Mouse (Mus musculus) left cerebral cortex, adult 2 months (tissue): Measurements from ENCODE around the gene Hnrnpf. TPM values are rescaled to one million over a fixed set of nuclear protein-coding genes. Genes with fewer than 3 reads are reported as not detected.

Experiments
- DNase-seq, 2 experiments: peaks; one replicate each; pipeline ENCODE4 v3.0.0; 2021 to 2022; ENCODE audit warnings: low spot score in 2 of 2, mixed read lengths in 1 of 2; ENCODE audit errors: extremely low spot score in 1 of 2
- H3K27ac ChIP-seq: fragments of 200-600 bp; 2 replicates; pipeline ENCODE4 v1.8.1; 2022
- H3K4me3 ChIP-seq: fragments of 200-600 bp; 2 replicates; pipeline ENCODE4 v1.8.1; 2022
- CTCF ChIP-seq: fragments of 200-600 bp; IDR thresholded peaks from 2 replicates; pipeline ENCODE4 v1.8.1; 2022; ENCODE audit warnings: antibody characterized with exemption, mild to moderate bottlenecking, moderate library complexity
- intact Hi-C: fragments of 180-260 bp; cut with DNase I; formaldehyde crosslinking; loops from one replicate; pipeline ENCODE4 v1.15.1; 2025
- total RNA-seq, 2 experiments: library from RNA; stranded (reverse); gene quantifications; 2 replicates each; pipeline ENCODE4 v1.2.3; 2021

Hnrnpf gene
- total RNA-seq, 2 experiments from 2014 or later: 111 to 116 TPM

DNA sequence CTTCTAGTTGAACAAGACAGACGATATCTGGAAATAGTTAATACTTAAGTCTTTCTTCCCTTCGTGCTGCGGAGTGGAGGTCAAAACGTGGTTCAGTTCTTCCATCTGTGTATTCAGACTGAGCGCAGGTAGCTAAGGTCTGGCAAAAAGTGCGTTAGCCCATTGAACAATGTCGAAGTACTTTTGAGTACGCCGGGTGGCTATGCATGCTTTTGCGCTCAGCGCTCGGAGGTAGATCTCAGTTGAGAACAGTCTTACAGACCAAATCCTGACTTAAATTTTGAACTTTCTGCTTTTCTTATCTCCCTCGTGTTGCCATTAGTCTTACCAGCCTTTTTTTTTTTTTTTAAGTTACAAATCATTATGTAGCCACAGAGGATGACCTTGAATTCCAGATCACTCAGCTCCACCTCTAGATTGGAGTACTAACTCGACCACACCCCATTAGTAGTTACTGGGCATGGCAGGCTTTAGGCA, 8.3 kb downstream of the Hnrnpf start:
- Histone ChIP-seq H3K27ac (no peak overlapping the region), H3K4me3 (peak overlapping the region; percentile 98)
- no peak for TF ChIP-seq CTCF
- no peak for DNase-seq
- intact Hi-C loops: loop anchor here (5.0 kb wide), 1 partner anchor 46 kb away; the partner anchor contains the start of gene Zfp239

DNA sequence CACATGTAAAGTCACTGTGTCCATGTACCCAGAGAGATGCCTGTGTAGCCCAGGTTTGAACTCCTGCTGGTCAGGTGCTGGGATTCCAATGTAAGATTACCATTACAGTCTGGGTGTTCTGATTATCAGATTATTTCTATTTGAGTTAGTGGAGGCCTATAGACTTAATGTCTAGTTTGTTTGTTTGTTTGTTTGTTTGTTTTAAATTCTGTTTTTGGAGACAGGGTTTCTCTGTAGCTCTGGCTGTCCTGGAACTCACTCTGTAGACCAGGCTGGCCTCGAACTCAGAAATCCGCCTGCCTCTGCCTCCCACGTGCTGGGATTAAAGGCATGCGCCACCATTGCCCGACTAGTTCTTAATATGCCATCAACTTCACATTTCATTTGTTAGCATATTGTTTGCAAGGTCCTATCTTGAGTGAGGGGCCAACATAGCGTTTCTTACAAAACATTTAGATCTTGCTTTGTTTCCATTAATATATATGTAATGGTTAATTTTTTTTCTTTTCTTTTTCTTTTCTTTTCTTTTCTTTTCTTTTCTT, 10.1 kb downstream of the Hnrnpf start:
- no peak overlapping the region for H3K4me3 ChIP-seq
- no peak overlapping the region for H3K27ac ChIP-seq
- no peak for TF ChIP-seq CTCF
- intact Hi-C loops: no loop called here
- no peak for DNase-seq

DNA sequence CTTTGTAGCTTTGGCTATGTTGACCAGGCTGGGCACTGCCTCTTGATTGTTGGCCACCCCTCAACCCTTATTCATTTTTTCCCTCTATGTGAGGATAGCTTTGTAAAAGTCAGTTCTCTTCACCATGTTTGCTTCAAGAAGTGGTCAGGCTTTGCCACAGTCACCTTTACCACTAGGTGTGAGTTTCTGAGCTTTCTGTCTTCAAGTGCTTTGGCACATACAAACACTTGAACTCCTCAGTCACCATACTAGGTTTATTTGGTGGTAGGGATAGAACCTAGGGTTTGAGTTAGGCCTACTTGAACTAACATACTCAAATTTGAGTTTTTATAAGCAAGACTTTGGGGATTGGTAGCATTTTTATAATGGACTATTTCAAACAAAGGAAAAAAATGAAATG, 14.4 kb downstream of the Hnrnpf start:
- no peak for DNase-seq
- H3K27ac ChIP-seq: no peak overlapping the region
- no peak overlapping the region for H3K4me3 ChIP-seq
- TF ChIP-seq CTCF: no peak
- intact Hi-C loops: loop anchor here (2.0 kb wide), 1 partner anchor 68 kb away; no protein-coding TSS in a partner anchor

DNA sequence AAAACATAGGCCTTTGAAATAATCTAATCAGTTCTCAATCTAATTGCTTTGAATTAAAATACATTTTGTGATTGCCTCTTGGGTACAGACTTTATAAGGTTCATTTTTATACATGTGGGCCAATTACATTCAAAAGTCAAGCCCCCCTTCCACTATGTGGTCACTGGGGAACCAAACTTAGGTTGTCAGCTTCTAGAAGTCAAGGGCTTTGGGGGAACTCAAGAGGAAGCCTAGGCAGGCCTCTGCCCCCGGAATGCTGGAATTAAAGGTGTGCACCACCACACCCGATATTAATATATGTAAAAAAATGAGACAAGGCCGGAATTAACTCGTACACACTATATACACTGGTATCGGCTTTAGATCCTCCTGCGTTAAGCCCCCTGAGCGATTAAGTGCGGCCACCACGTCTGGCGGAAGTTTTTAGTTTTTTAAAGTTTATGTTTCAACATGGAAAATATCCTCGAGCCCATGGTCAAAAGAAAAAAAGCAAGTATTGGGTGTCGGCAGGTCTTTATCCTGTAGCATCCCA, 16.1 kb downstream of the Hnrnpf start:
- intact Hi-C loops: no loop called here
- Histone ChIP-seq H3K27ac (peak overlapping the region; percentile 88), H3K4me3 (peak overlapping the region; percentile 64)
- no peak for TF ChIP-seq CTCF
- DNase-seq: no peak

DNA sequence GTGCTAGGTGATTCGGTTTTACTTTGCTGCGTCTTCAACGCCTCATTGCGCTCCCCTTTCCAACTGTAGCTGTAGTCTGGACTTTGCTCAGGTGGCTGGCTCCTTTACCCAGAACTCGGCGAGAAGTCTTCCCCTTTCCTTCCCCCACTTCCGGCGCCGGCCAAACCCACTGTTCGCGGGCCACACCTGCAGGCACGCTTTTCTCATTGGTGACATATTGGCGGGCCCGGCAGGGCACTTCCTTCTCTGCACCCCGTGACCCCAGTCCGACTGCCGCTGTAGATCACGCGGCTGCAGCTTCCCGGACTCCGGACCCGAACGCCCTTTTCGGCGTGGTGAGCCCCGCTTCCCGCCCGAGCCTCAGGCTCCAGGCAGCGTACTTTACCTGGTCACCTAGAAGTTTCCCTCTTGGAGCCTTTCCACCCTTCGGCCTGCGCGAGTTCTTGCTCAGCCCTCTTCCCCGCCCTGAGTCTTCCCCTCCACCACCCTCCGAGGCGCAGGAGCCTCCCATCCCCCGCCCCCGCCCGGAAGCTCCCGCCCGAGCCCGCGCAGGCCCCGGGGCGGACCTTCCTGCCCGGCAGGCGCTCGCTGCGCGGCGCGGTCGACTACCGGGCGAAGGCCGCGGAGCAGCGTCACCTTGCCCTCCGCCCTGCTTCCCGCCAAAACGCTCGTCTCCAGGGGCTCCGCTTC, 16.8 kb downstream of the Hnrnpf start:
- peak overlapping the region; percentile 88 for H3K27ac ChIP-seq
- peak; percentile 57 for DNase-seq
- peak overlapping the region; percentile 64 for H3K4me3 ChIP-seq
- TF ChIP-seq CTCF: no peak
- intact Hi-C loops: loop anchor here (1.0 kb wide), 2 partner anchors 10 to 38 kb away; no protein-coding TSS in a partner anchor

DNA sequence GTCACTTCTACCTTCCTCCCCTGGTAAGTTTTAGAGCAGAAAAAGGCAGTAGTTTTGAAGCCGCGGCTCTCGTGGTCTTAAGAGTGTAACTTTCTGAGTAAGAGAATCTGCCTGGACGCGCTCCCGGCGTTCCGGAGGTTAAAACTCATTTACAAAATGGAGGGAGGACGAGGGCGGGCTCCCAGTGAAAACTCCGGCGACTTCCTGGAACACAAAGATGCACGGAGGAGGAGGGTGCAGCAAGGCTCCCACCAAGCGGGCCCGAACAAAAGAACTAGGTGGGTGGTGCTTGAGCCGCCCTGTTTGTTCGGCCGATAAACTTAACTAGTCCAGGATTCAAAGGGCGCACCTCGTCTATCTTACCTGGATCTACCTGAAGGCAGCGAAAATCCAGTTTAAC, 17.5 kb downstream of the Hnrnpf start:
- no peak for TF ChIP-seq CTCF
- Histone ChIP-seq H3K4me3 (peak overlapping the region; percentile 64), H3K27ac (peak overlapping the region; percentile 83)
- intact Hi-C loops: loop anchor here (1.0 kb wide), 2 partner anchors 10 to 38 kb away; no protein-coding TSS in a partner anchor
- peak in 1 of 2 experiments; percentile 36 for DNase-seq

DNA sequence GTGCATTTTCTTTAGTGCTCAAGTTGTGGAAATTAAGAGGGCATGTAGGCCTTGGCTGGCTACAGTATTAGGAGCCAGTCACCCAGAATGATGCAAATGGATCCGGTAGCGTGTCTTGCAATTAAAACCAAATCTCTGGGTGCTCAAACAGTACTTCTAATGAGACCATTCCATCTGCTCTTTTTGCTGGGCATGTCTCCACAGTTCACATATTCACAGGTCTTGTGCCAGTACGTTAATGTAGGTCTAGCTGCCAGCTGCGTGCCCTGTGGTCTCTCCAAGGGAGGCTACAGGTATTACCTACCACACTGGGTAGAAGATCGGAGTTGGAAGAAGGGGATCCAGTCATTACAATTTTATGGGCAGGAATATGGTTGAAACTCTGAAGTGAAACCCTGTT, 17.9 kb downstream of the Hnrnpf start:
- TF ChIP-seq CTCF: no peak
- no peak for DNase-seq
- Histone ChIP-seq H3K27ac (no peak overlapping the region), H3K4me3 (peak overlapping the region; percentile 64)
- intact Hi-C loops: no loop called here

DNA sequence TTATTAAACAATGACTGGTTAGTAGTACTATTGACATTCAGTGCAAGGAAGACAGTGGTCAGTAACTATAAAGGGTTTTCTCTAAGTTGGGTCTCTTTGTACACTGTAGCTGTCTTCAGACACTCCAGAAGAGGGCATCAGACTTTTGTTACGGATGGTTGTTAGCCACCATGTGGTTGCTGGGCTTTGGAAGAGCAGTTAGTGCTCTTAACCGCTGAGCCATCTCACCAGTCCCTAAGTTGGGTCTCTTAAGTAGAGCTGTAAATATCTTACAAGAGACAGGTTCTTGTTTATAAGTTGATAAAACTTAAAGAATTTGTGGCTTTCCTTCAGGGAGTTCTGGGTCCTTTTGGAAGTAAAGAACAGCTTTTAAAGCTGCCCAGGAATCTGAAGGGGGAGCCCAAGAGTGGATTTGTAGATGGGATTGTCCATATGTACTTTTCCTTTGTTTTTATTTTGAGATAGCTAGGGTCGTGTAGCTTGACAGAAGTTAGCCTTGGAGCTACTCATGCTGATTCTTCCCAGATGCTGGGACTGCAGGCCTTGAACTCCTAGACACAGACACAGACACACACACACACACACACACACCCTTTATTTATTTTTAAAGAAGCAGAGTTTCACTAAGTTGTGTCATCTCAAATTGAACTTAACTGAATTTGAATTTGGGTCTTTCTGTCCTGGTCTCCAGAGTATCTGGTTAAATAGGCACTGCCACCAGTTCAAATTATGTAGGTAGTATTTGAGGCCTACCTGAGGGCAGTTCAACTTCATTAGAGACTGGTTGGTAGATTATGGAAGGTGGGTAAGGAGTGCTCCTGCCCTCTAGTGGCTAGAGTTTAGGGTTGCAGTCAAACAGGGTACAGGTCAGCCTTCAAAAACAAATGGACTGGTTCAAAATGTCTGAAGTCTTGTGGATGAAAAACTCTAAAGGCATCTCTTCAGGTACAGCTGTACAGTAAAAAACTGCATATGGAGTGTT, 20.8 kb downstream of the Hnrnpf start:
- Histone ChIP-seq H3K27ac (no peak overlapping the region), H3K4me3 (no peak overlapping the region)
- peak; percentile 86 for TF ChIP-seq CTCF
- no peak for DNase-seq
- intact Hi-C loops: no loop called here

DNA sequence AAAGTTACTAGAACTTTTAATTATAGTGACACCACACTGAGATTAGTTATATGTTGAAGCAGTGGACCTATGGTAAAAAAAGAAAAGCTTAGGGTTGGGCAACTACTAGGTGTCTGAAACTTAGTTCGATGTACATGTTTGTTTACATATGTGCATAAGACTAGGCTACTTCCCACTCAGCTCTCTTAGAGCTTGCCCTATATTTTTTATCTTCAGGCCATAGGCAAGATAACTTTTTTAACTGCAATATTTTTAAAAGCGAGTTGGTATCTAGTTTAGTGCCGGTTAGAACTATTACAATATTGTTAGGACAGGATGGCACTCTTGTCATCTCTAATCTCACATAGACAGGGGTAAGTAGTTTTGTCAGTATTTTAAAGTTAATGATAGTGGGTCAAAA, 21.9 kb downstream of the Hnrnpf start:
- TF ChIP-seq CTCF: no peak
- DNase-seq: no peak
- intact Hi-C loops: no loop called here
- Histone ChIP-seq H3K4me3 (no peak overlapping the region), H3K27ac (no peak overlapping the region)

DNA sequence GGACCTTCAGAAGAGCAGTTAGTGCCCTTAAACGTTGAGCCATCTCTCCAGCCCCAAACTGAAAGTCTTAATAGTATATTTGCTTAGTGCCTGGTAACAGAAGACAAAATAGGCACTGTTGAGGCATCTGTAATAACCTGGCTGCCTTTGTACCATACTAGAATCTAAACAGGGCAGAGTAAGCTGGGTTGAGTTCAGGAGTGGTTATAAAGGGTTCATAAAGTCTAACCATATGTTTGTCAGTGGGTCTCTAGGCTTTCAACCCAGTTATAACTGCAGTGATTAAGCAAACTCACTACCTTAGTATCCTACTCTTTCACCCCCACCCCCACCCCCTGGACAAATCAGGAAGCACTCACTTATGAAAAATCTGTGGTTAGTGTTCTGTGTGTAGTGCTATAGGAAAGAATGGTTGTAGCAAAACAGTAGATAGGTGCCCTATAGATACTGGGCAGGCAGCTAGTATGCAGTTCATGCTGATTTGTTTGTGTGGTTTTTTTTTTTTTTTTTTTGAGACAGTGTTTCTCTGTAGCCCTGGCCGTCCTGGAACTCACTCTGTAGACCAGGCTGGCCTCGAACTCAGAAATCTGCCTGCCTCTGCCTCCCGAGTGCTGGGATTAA, 26.9 kb downstream of the Hnrnpf start:
- H3K4me3 ChIP-seq: no peak overlapping the region
- H3K27ac ChIP-seq: no peak overlapping the region
- TF ChIP-seq CTCF: no peak
- intact Hi-C loops: no loop called here
- no peak for DNase-seq

DNA sequence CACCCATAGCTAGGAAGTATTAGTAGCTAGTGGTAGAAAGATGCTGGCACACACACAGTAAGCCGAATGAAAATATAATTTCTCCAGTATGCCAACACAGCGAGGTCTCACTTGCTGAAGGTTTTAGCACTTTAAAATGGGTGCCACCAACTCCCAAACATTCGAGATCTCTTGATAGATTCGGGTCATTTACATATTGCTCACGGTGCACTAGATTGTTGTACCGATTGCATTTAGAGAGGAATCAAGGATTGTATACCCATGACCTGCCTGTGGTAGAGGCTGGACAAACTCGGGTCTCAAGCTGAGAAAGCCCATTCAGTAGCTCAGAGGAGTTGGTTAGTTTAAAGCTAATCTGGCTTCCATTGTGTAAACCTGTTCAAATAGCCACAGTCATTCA, 27.8 kb downstream of the Hnrnpf start:
- no peak for DNase-seq
- TF ChIP-seq CTCF: no peak
- no peak overlapping the region for H3K4me3 ChIP-seq
- intact Hi-C loops: no loop called here
- no peak overlapping the region; the same call in 1 of the 2 replicates for H3K27ac ChIP-seq
